Mouse (Mus musculus): ENCODE results near the gene Olfr96.

- TF ChIP-seq POLR2A (IDR thresholded peaks at IDR 0.05; ENCODE audit: extremely low read depth, insufficient read depth, low read length) = no peak
- TF ChIP-seq CTCF (IDR thresholded peaks at IDR 0.05; ENCODE audit: low read depth, low read length) = no peak
Observed at GRCm38 (mm10) chr17:37219846-37220245, at the start of gene Olfr96.

Data from liver, adult 2 months (tissue).